Mouse (Mus musculus) embryonic fibroblast, embryonic 13.5 days (primary cell): Measurements from ENCODE around the gene Ppp6r3.

Experiments used
- CTCF ChIP-seq: IDR thresholded peaks from 2 replicates; pipeline ENCODE4 v1.5.1; 2011; ENCODE audit warnings: mild to moderate bottlenecking, control low read depth, low read length, moderate library complexity, borderline replicate concordance; ENCODE audit not compliant: insufficient read depth
- POLR2A ChIP-seq: IDR thresholded peaks from 2 replicates; pipeline ENCODE4 v1.6.1; 2011; ENCODE audit warnings: low read depth, mild to moderate bottlenecking, control low read depth, low read length, moderate library complexity

GRCm38 (mm10) chr19:3539456-3539855 is 36.1 kb downstream of the Ppp6r3 start:
- TF ChIP-seq POLR2A, result no peak
- TF ChIP-seq CTCF, result no peak
